Mouse (Mus musculus): ENCODE results near the gene Polg. TPM values are rescaled to one million over a fixed set of nuclear protein-coding genes. Genes with fewer than 3 reads are reported as not detected.

Polg gene
- polyA plus RNA-seq, 1 experiment from 2014 or later, result 45.1 TPM

Small RNA genes within 50 kb of the gene (microRNA-seq; reads per million reads assigned to microRNA genes)
- gene Mir9-3, result 212 reads per million, percentile 60 among the genes with 10 or more reads in this experiment

Other genes with a start within 250 kb of the Polg start
- gene Abhd2, start 193.2 kb downstream of the Polg start, polyA plus RNA-seq (2014; fragmentation: Nextera tagmentation; extraction: Ambion mirVana), result 14.0 and 14.3 TPM in 2 replicates
- gene Rlbp1, start 79.3 kb downstream of the Polg start, polyA plus RNA-seq (2014; fragmentation: Nextera tagmentation; extraction: Ambion mirVana), result 0.50 and 1.1 TPM in 2 replicates
- 16.5 and 16.6 TPM in 2 replicates for gene Fanci, start 74.4 kb downstream of the Polg start, polyA plus RNA-seq (2014; fragmentation: Nextera tagmentation; extraction: Ambion mirVana)
- gene Rhcg, start 151.3 kb upstream of the Polg start, polyA plus RNA-seq (2014; fragmentation: Nextera tagmentation; extraction: Ambion mirVana), result 0.97 and 1.8 TPM in 2 replicates
- gene Ticrr, start 193.8 kb upstream of the Polg start, polyA plus RNA-seq (2014; fragmentation: Nextera tagmentation; extraction: Ambion mirVana), result 13.2 and 14.0 TPM in 2 replicates
- 5.0 and 5.2 TPM in 2 replicates for gene Kif7, start 249.4 kb upstream of the Polg start, polyA plus RNA-seq (2014; fragmentation: Nextera tagmentation; extraction: Ambion mirVana)